Mouse (Mus musculus) CH12.LX (cell line): ENCODE measurements around the gene Borcs8. TPM values are rescaled to one million over a fixed set of nuclear protein-coding genes. Genes with fewer than 3 reads are reported as not detected.

Experiments used
- DNase-seq: peaks from one replicate; pipeline ENCODE4 v3.0.0-alpha.2; 2013; ENCODE audit errors: extremely low read depth
- H3K27ac ChIP-seq: 2 replicates; pipeline ENCODE4 v1.5.1; 2012; ENCODE audit warnings: low read depth, mild to moderate bottlenecking, control low read depth, moderate library complexity; ENCODE audit not compliant: insufficient read depth
- H3K27me3 ChIP-seq: replicated peaks from 2 replicates; pipeline ENCODE3; 2012; ENCODE audit warnings: inconsistent platforms
- H3K36me3 ChIP-seq, 2 experiments: replicated peaks in 1 of 2; 2 replicates each; pipeline versions ENCODE3 to v1.6.1; 2012; ENCODE audit warnings: inconsistent platforms in 1 of 2, low read length in 1 of 2, mild to moderate bottlenecking in 1 of 2, mixed read lengths in 1 of 2, moderate library complexity in 1 of 2; ENCODE audit not compliant: control insufficient read depth in 1 of 2, insufficient read depth in 1 of 2
- H3K4me1 ChIP-seq, 2 experiments: 2 replicates each; pipeline ENCODE4 v1.6.1; 2012; ENCODE audit warnings: inconsistent platforms in 1 of 2, moderate library complexity in 1 of 2; ENCODE audit not compliant: insufficient read depth in 2 of 2, control insufficient read depth in 1 of 2
- H3K4me2 ChIP-seq: 2 replicates; pipeline ENCODE4 v1.6.1; 2012; ENCODE audit warnings: low read depth, mild to moderate bottlenecking, control low read depth; ENCODE audit not compliant: poor library complexity, insufficient read depth, severe bottlenecking
- H3K4me3 ChIP-seq, 3 experiments: fragments of 150-350 bp in 1 of 3; sonication (generic) in 1 of 3; replicated peaks in 1 of 3; 2 replicates each; pipeline versions ENCODE3 to v1.5.1; 2011 to 2012; ENCODE audit warnings: low read depth in 2 of 3, low read length in 2 of 3, mild to moderate bottlenecking in 2 of 3, moderate library complexity in 2 of 3, control low read depth in 1 of 3, improper control_type of control experiment in 1 of 3, inconsistent platforms in 1 of 3, mixed read lengths in 1 of 3; ENCODE audit not compliant: poor library complexity in 1 of 3
- H3K79me2 ChIP-seq: replicated peaks from 2 replicates; pipeline ENCODE4 v1.6.1; 2012; ENCODE audit warnings: mild to moderate bottlenecking, moderate library complexity; ENCODE audit not compliant: control insufficient read depth, poor library complexity, insufficient read depth, severe bottlenecking; ENCODE audit errors: extremely low read depth
- H3K9ac ChIP-seq: 2 replicates; pipeline ENCODE4 v1.6.1; 2012; ENCODE audit warnings: low read depth, mild to moderate bottlenecking, control low read depth, moderate library complexity; ENCODE audit not compliant: insufficient read depth
- H3K9me3 ChIP-seq: replicated peaks from 2 replicates; pipeline ENCODE3; 2012; ENCODE audit warnings: low read length, inconsistent platforms, mixed read lengths
- BHLHE40 ChIP-seq: IDR thresholded peaks from 2 replicates; pipeline ENCODE4 v1.6.1; 2011; ENCODE audit warnings: mild to moderate bottlenecking, low read depth, low read length, improper control_type of control experiment
- CHD1 ChIP-seq: IDR thresholded peaks from 2 replicates; pipeline ENCODE4 v1.6.1; 2012; ENCODE audit warnings: low read depth, low read length, improper control_type of control experiment, inconsistent platforms
- CHD2 ChIP-seq: IDR thresholded peaks from 2 replicates; pipeline ENCODE4 v1.6.1; 2011; ENCODE audit warnings: low read length, improper control_type of control experiment
- CTCF ChIP-seq, 2 experiments: IDR thresholded peaks in 1 of 2; conservative IDR thresholded peaks in 1 of 2; 2 replicates each; pipeline ENCODE4 v1.5.1; 2011 to 2012; ENCODE audit warnings: low read depth in 2 of 2, low read length in 2 of 2, improper control_type of control experiment in 1 of 2, inconsistent platforms in 1 of 2, mild to moderate bottlenecking in 1 of 2, moderate library complexity in 1 of 2
- E2F4 ChIP-seq: IDR thresholded peaks from 2 replicates; pipeline ENCODE4 v1.6.1; 2011; ENCODE audit warnings: low read depth, low read length, improper control_type of control experiment; ENCODE audit not compliant: insufficient replicate concordance
- ELF1 ChIP-seq: IDR thresholded peaks from 2 replicates; pipeline ENCODE4 v1.6.1; 2014; ENCODE audit warnings: low read depth, mild to moderate bottlenecking, inconsistent platforms, low read length, improper control_type of control experiment
- ETS1 ChIP-seq: conservative IDR thresholded peaks from 2 replicates; pipeline ENCODE4 v1.6.1; 2012; ENCODE audit warnings: low read depth, mild to moderate bottlenecking, inconsistent platforms, low read length, improper control_type of control experiment, moderate library complexity
- IRF4 ChIP-seq: IDR thresholded peaks from 2 replicates; pipeline ENCODE4 v1.6.1; 2014; ENCODE audit warnings: low read depth, mild to moderate bottlenecking, inconsistent platforms, low read length, improper control_type of control experiment
- JUN ChIP-seq: IDR thresholded peaks from 2 replicates; pipeline ENCODE4 v1.6.1; 2011; ENCODE audit warnings: low read depth, mild to moderate bottlenecking, low read length, improper control_type of control experiment, moderate library complexity; ENCODE audit not compliant: insufficient read depth
- MEF2A ChIP-seq: IDR thresholded peaks from 2 replicates; pipeline ENCODE4 v1.6.1; 2014; ENCODE audit warnings: low read depth, mild to moderate bottlenecking, inconsistent platforms, low read length, improper control_type of control experiment, borderline replicate concordance
- MYC ChIP-seq: IDR thresholded peaks from 2 replicates; pipeline ENCODE4 v1.6.1; 2011; ENCODE audit warnings: low read depth, mild to moderate bottlenecking, improper control_type of control experiment, low read length
- NELFE ChIP-seq: IDR thresholded peaks from 2 replicates; pipeline ENCODE4 v1.6.1; 2011; ENCODE audit warnings: low read depth, low read length, improper control_type of control experiment
- NRF1 ChIP-seq: IDR thresholded peaks from 2 replicates; pipeline ENCODE4 v1.6.1; 2014; ENCODE audit warnings: low read depth, mild to moderate bottlenecking, inconsistent platforms, low read length, improper control_type of control experiment, moderate library complexity
- POLR2A ChIP-seq: IDR thresholded peaks from 2 replicates; pipeline ENCODE4 v1.6.1; 2011; ENCODE audit warnings: low read depth, mild to moderate bottlenecking, improper control_type of control experiment, low read length
- POLR2AphosphoS2 ChIP-seq: IDR thresholded peaks from 2 replicates; pipeline ENCODE4 v1.6.1; 2011; ENCODE audit warnings: low read depth, low read length, improper control_type of control experiment
- RAD21 ChIP-seq: IDR thresholded peaks from 2 replicates; pipeline ENCODE4 v1.6.1; 2011; ENCODE audit warnings: low read depth, mild to moderate bottlenecking, low read length, improper control_type of control experiment, moderate library complexity
- RCOR1 ChIP-seq: conservative IDR thresholded peaks from 2 replicates; pipeline ENCODE4 v1.6.1; 2012; ENCODE audit warnings: low read depth, mild to moderate bottlenecking, inconsistent platforms, low read length, improper control_type of control experiment
- SIN3A ChIP-seq: IDR thresholded peaks from 2 replicates; pipeline ENCODE4 v1.6.1; 2012; ENCODE audit warnings: low read length, improper control_type of control experiment, inconsistent platforms
- SMC3 ChIP-seq: IDR thresholded peaks from 2 replicates; pipeline ENCODE4 v1.6.1; 2011; ENCODE audit warnings: low read depth, low read length, improper control_type of control experiment
- TBP ChIP-seq: conservative IDR thresholded peaks from 2 replicates; pipeline ENCODE4 v1.6.1; 2011; ENCODE audit warnings: low read depth, low read length, improper control_type of control experiment
- TCF12 ChIP-seq: IDR thresholded peaks from 2 replicates; pipeline ENCODE4 v1.6.1; 2014; ENCODE audit warnings: low read depth, mild to moderate bottlenecking, inconsistent platforms, low read length, improper control_type of control experiment
- USF1 ChIP-seq: IDR thresholded peaks from 2 replicates; pipeline ENCODE4 v1.6.1; 2014; ENCODE audit warnings: low read depth, mild to moderate bottlenecking, inconsistent platforms, low read length, improper control_type of control experiment
- ZMIZ1 ChIP-seq: IDR thresholded peaks from 2 replicates; pipeline ENCODE4 v1.6.1; 2012; ENCODE audit warnings: low read depth, mild to moderate bottlenecking, inconsistent platforms, low read length, improper control_type of control experiment
- ZNF384 ChIP-seq: IDR thresholded peaks from 2 replicates; pipeline ENCODE4 v1.6.1; 2012; ENCODE audit warnings: low read depth, low read length, improper control_type of control experiment, inconsistent platforms
- dilution Hi-C: fragments of 300-500 bp; cut with MboI; formaldehyde crosslinking; loops from 2 replicates; pipeline ENCODE4 v1.14.3; 2020; ENCODE audit warnings: low sequenced_read_pairs; ENCODE audit not compliant: extremely low pct_unique_long_range_greater_than_20kb, extremely low pct_ligation_motif_present
- in situ Hi-C: fragments of 300-500 bp; cut with MboI; formaldehyde crosslinking; loops from 3 replicates; pipeline ENCODE4 v1.14.3; 2019; ENCODE audit warnings: low sequenced_read_pairs, low pct_ligation_motif_present, low pct_unique_long_range_greater_than_20kb, mixed read lengths
- polyA plus RNA-seq: library from polyadenylated mRNA; unstranded; fragments of >175 nt; gene quantifications from 2 replicates; pipeline ENCODE4 v1.2.1, GENCODE M21; 2012; ENCODE audit warnings: low read depth; ENCODE audit not compliant: insufficient read length
- total RNA-seq, 2 experiments: library from RNA; depleted of rRNA; stranded (reverse); fragments of 300-350 nt in 1 of 2; fragments of >200 nt in 1 of 2; gene quantifications; 2 replicates each; pipeline ENCODE4 v1.2.3; 2012 to 2014

The Borcs8 gene
- total and polyA plus RNA-seq, 3 experiments, result 22.2 to 56.4 (median 44.0) TPM

- Histone ChIP-seq H3K9me3 (peaks cover 5% of the 10 kb centered on the region), H3K4me3 (no peak overlapping the region), H3K4me2 (no peak overlapping the region), H3K9ac (no peak overlapping the region), H3K36me3 (peaks cover 26 to 43% of the 10 kb centered on the region in 2 experiments), H3K4me1 (peaks cover 60 to 91% of the 10 kb centered on the region in 2 experiments), H3K27me3 (no peaks in the 10 kb centered on the region), H3K27ac (peak overlapping the region; percentile 99), H3K79me2 (peaks cover 4% of the 10 kb centered on the region)
- in situ Hi-C loops (no loop called here), dilution Hi-C loops (no loop called here)
- peak; percentile 74 for DNase-seq
- TF ChIP-seq MEF2A (peak; percentile 65; the same call in 1 of the 2 replicates), SIN3A (peak; percentile 60; the same call in 1 of the 2 replicates), POLR2AphosphoS2 (peak; percentile 91), IRF4 (peak; percentile 68; the same call in 1 of the 2 replicates), ETS1 (peak; percentile 60), ZNF384 (no peak), RAD21 (no peak; the same call in 1 of the 2 replicates), NRF1 (0 out of 2 replicates have a peak, but pooled peaks have one; percentile 1), TCF12 (peak; percentile 82; the same call in 1 of the 2 replicates), POLR2A (peak; percentile 62), JUN (0 out of 2 replicates have a peak, but pooled peaks have one; percentile 1), SMC3 (0 out of 2 replicates have a peak, but pooled peaks have one; percentile 6), CHD2 (0 out of 2 replicates have a peak, but pooled peaks have one; percentile 45), NELFE (peak; percentile 49; the same call in 1 of the 2 replicates), E2F4 (no peak), ELF1 (peak; percentile 42; the same call in 1 of the 2 replicates), RCOR1 (no peak), CTCF (conservative IDR thresholded peaks at IDR 0.05 in 1 of 2, IDR thresholded peaks at IDR 0.05 in 1 of 2; ENCODE audit: low read depth in 2 of 2, low read length in 2 of 2) (no peak), BHLHE40 (no peak), MYC (no peak), CHD1 (0 out of 2 replicates have a peak, but pooled peaks have one; percentile 1), ZMIZ1 (peak; percentile 86), TBP (0 out of 2 replicates have a peak, but pooled peaks have one; percentile 36), USF1 (no peak)
Measured at GRCm38 (mm10) chr8:70147678-70148607, 8.6 kb downstream of the Borcs8 start.
